Mouse (Mus musculus) liver, embryonic 16.5 days (tissue): ENCODE data around the gene Nsun6. TPM values are rescaled to one million over a fixed set of nuclear protein-coding genes. Genes with fewer than 3 reads are reported as not detected.

Source experiments
- ATAC-seq: fragments of 200-750 bp; cut with Nextera tagmentation; 2 replicates; pipeline ENCODE4 v1.8.0; 2017; ENCODE audit warnings: low read depth, mild to moderate bottlenecking, moderate number of reproducible peaks, moderate library complexity
- H3K27ac ChIP-seq: fragments of 300-500 bp; sonication (generic); 2 replicates; pipeline ENCODE4 v1.5.1; 2014; ENCODE audit warnings: mild to moderate bottlenecking, low read length
- H3K27me3 ChIP-seq: fragments of 300-500 bp; sonication (generic); 2 replicates; pipeline ENCODE4 v1.6.1; 2014; ENCODE audit warnings: low read depth, low read length, mixed read lengths; ENCODE audit not compliant: control insufficient read depth, insufficient read depth
- H3K36me3 ChIP-seq: fragments of 300-500 bp; sonication (generic); 2 replicates; pipeline ENCODE4 v1.6.1; 2014; ENCODE audit warnings: mild to moderate bottlenecking; ENCODE audit not compliant: control insufficient read depth, insufficient read depth
- H3K4me1 ChIP-seq: fragments of 300-500 bp; sonication (generic); 2 replicates; pipeline ENCODE4 v1.6.1; 2014; ENCODE audit warnings: low read depth, low read length, mixed read lengths; ENCODE audit not compliant: control insufficient read depth
- H3K4me2 ChIP-seq: fragments of 300-500 bp; sonication (generic); 2 replicates; pipeline ENCODE4 v1.6.1; 2014; ENCODE audit warnings: low read depth, low read length, mixed read lengths
- H3K4me3 ChIP-seq: fragments of 300-500 bp; sonication (generic); 2 replicates; pipeline ENCODE4 v1.5.1; 2014; ENCODE audit warnings: low read depth, mild to moderate bottlenecking, low read length
- H3K9ac ChIP-seq: fragments of 300-500 bp; sonication (generic); 2 replicates; pipeline ENCODE4 v1.6.1; 2014; ENCODE audit warnings: low read depth, low read length
- H3K9me3 ChIP-seq: fragments of 300-500 bp; sonication (generic); replicated peaks from 2 replicates; pipeline ENCODE4 v1.6.1; 2016; ENCODE audit warnings: low read length; ENCODE audit not compliant: control insufficient read depth
- WGBS: fragments of 180-500 bp; shearing (Covaris S2); extraction: QIAGEN DNeasy Blood & Tissue Kit; methylation state at CpG from one replicate; pipeline ENCODE4 v1.1.7; 2014; ENCODE audit not compliant: insufficient replicate concordance; 5-methylcytosine and 5-hydroxymethylcytosine counted together
- polyA plus RNA-seq: library from polyadenylated mRNA; unstranded; fragments of >200 nt; fragmentation: Nextera tagmentation; extraction: Ambion mirVana; gene quantifications from 2 replicates; pipeline ENCODE4 v1.2.1, GENCODE M21; 2015

Nsun6 gene
- polyA plus RNA-seq, 1 experiment from 2014 or later, result 3.7 TPM

DNA sequence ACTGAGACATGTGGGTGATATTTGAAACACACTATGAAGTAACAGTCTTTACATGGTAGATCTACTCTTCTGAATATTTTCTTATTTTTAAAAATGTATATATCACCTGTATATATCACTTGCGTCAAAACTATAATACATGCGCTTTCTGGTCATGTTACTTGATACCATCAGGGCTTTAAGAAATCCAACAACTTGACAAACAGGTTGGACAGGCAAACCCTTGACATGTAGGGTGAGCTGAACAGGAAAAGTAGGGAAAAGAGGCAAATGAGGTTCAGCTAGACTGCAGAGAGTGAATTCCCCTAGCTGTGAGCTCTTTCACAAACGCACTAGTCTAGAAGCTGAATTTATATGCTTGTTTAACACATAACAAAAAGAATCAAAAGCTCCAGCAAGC is 28.1 kb downstream of the Nsun6 start:
- Histone ChIP-seq H3K4me1 (no peaks in the 10 kb centered on the region), H3K4me3 (no peak overlapping the region), H3K9ac (no peak overlapping the region), H3K36me3 (no peaks in the 10 kb centered on the region), H3K9me3 (no peaks in the 10 kb centered on the region), H3K27ac (no peak overlapping the region), H3K27me3 (no peaks in the 10 kb centered on the region), H3K4me2 (no peak overlapping the region)
- WGBS, result 82% methylated on average over 3 of the region's 3 CpGs
- ATAC-seq, result no peak

DNA sequence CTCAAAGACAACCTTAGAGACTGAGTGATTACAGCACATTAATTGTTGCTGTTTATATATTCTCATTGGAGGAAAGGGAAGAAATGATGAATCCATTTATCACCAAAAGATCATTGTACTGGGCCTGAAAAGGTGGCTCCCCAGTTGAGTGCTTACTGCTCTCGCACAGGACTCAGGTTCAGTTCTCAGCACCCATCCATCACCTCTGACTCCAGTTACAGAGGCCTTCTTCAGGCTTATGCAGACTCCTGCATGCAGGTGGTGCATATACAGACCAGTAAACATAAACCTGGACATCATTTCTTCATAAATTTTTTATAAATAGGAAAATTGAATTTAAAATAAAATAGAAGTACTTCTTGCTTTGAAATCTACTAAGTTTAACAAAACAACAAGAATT is 46.8 kb downstream of the Nsun6 start:
- Histone ChIP-seq H3K4me3 (no peak overlapping the region), H3K9ac (no peak overlapping the region), H3K36me3 (no peaks in the 10 kb centered on the region), H3K4me2 (no peak overlapping the region), H3K27ac (no peak overlapping the region), H3K27me3 (no peaks in the 10 kb centered on the region), H3K9me3 (no peaks in the 10 kb centered on the region), H3K4me1 (no peaks in the 10 kb centered on the region)
- WGBS, result 81% methylated on average over 1 of the region's 1 CpGs
- no peak for ATAC-seq

DNA sequence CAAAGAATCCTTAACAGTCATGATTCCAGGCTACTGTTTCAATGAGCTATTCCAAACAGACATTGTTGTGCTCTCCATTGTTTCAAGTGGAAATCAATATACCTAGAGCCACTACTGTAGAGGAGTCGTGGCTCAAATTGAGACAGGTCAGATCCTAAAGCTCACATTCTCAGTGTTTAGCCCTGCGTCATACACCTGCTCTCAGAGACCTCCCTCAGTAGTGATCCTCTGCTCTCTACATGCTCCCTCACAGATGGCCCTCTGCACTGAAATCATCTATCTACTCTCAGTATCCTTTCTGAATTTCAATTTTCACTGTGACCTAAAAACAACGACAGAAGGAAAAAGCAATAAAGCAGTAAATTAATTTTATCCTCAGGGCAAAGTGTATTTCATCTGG is 47.3 kb downstream of the Nsun6 start:
- Histone ChIP-seq H3K36me3 (no peaks in the 10 kb centered on the region), H3K4me3 (no peak overlapping the region), H3K9ac (no peak overlapping the region), H3K4me1 (no peaks in the 10 kb centered on the region), H3K9me3 (no peaks in the 10 kb centered on the region), H3K27me3 (no peaks in the 10 kb centered on the region), H3K4me2 (no peak overlapping the region), H3K27ac (no peak overlapping the region)
- ATAC-seq, result no peak
- WGBS, result 67% methylated on average over 3 of the region's 3 CpGs

DNA sequence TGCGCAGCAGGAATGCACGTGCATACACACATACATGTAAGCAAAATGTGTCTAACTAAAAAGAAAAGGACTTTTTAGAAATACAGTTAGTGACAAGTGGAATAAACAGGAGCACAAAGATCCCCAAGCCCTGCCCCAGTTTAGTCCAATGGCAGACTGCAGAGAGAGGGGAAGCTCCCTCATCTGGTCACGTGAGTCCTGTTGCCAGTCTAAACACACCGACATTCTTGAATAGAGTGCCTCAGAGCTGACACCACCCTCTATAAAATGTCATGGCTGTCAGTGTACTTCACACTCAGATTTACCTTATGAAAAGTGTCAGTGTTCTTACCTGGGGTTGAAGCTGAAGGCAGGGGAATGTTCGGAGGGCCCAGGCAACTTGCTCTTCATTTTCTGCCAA is 57.0 kb downstream of the Nsun6 start:
- no peak for ATAC-seq
- Histone ChIP-seq H3K4me2 (no peak overlapping the region), H3K9ac (no peak overlapping the region), H3K27ac (no peak overlapping the region), H3K9me3 (no peaks in the 10 kb centered on the region), H3K4me3 (no peak overlapping the region), H3K27me3 (no peaks in the 10 kb centered on the region), H3K36me3 (no peaks in the 10 kb centered on the region), H3K4me1 (no peaks in the 10 kb centered on the region)
- 70% methylated on average over 5 of the region's 5 CpGs for WGBS

GRCm38 (mm10) chr2:14996036-14996435 is 58.8 kb downstream of the Nsun6 start:
- H3K27ac ChIP-seq, result no peak overlapping the region
- WGBS, result 71% methylated on average over 4 of the region's 4 CpGs
- no peaks in the 10 kb centered on the region for H3K9me3 ChIP-seq
- H3K9ac ChIP-seq, result no peak overlapping the region
- H3K4me1 ChIP-seq, result no peaks in the 10 kb centered on the region
- no peaks in the 10 kb centered on the region for H3K36me3 ChIP-seq
- H3K27me3 ChIP-seq, result no peaks in the 10 kb centered on the region
- H3K4me2 ChIP-seq, result no peak overlapping the region
- ATAC-seq, result no peak
- no peak overlapping the region for H3K4me3 ChIP-seq

- Histone ChIP-seq H3K4me2 (no peak overlapping the region), H3K9me3 (no peaks in the 10 kb centered on the region), H3K9ac (no peak overlapping the region), H3K27me3 (no peaks in the 10 kb centered on the region), H3K27ac (no peak overlapping the region), H3K4me1 (no peaks in the 10 kb centered on the region), H3K36me3 (no peaks in the 10 kb centered on the region), H3K4me3 (no peak overlapping the region)
- ATAC-seq, result no peak
- 56% methylated on average over 4 of the region's 4 CpGs for WGBS
Observed at GRCm38 (mm10) chr2:14992531-14992930, 62.3 kb downstream of the Nsun6 start.

DNA sequence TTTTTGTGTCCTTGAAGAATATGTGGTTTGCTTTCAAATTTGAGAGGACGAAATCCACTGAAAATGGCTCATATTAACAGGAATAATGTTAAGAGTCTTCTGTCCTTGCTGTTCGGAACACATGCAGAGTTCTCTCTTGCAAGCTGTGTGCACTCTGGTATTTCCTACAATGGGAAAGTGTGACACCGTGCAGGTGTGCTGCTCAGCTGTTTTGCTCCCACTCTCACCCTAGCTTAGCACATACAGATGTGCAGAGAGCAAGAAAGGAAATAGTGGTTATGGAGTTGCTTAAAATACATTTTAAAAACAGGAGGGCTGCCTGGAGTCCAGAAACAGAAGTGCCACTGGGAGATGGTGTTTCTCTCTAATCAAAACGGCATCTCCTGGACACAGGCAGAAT is 65.5 kb downstream of the Nsun6 start:
- no peaks in the 10 kb centered on the region for H3K9me3 ChIP-seq
- no peaks in the 10 kb centered on the region for H3K4me1 ChIP-seq
- H3K36me3 ChIP-seq, result no peaks in the 10 kb centered on the region
- H3K9ac ChIP-seq, result no peak overlapping the region
- no peak overlapping the region for H3K4me3 ChIP-seq
- no peak for ATAC-seq
- no peak overlapping the region for H3K4me2 ChIP-seq
- H3K27ac ChIP-seq, result no peak overlapping the region
- H3K27me3 ChIP-seq, result no peaks in the 10 kb centered on the region
- 59% methylated on average over 4 of the region's 4 CpGs for WGBS

DNA sequence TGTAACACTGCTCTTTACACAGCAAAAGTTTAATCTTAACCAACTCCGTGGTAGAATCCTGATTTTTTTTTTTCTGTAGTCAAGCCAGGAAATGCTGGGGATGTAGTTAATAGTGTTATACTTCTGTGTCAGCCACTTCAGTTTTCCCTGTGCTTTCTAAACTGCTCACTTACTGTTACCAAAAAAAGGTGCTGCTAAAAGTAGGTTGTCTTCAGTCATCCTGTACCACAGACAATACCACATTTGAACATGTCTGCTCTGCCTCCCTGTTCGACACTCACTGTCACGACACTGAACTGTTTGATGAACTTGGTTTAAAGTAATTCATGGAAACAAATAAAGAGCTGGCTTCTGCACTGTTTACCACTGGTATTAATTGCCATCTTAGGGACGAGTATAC is 66.4 kb downstream of the Nsun6 start:
- Histone ChIP-seq H3K4me2 (no peak overlapping the region), H3K27me3 (no peaks in the 10 kb centered on the region), H3K4me3 (no peak overlapping the region), H3K9ac (no peak overlapping the region), H3K9me3 (no peaks in the 10 kb centered on the region), H3K27ac (no peak overlapping the region), H3K4me1 (no peaks in the 10 kb centered on the region), H3K36me3 (no peaks in the 10 kb centered on the region)
- no peak for ATAC-seq
- 59% methylated on average over 4 of the region's 4 CpGs for WGBS

- Histone ChIP-seq H3K4me2 (no peak overlapping the region), H3K4me3 (no peak overlapping the region), H3K9me3 (no peaks in the 10 kb centered on the region), H3K36me3 (no peaks in the 10 kb centered on the region), H3K9ac (no peak overlapping the region), H3K4me1 (no peaks in the 10 kb centered on the region), H3K27ac (no peak overlapping the region), H3K27me3 (no peaks in the 10 kb centered on the region)
- WGBS, result 71% methylated on average over 11 of the region's 11 CpGs
- ATAC-seq, result no peak
Observed at GRCm38 (mm10) chr2:14984029-14984428, 70.8 kb downstream of the Nsun6 start.

DNA sequence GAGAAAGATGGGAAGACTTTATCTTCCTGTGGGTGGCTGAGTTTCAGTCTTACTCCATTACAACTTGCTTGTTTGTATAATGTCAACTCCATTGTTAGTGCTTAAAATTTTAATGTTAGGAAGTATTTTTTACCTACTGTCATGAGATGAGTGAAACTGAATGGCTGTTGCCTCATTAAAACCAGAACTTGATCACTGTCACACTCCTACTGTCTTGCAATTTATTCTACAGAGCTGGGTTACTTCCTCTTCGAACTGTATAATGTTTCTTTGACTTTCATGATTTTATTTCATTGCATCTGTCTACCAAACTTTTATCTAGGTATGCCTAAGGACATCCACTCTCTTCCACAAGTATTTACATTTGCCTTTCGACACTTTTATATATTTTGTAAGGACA is 93.4 kb downstream of the Nsun6 start:
- Histone ChIP-seq H3K27me3 (no peaks in the 10 kb centered on the region), H3K9me3 (no peaks in the 10 kb centered on the region), H3K36me3 (no peaks in the 10 kb centered on the region), H3K27ac (no peak overlapping the region), H3K9ac (no peak overlapping the region), H3K4me1 (no peaks in the 10 kb centered on the region), H3K4me2 (no peak overlapping the region), H3K4me3 (no peak overlapping the region)
- ATAC-seq, result no peak
- WGBS, result 53% methylated on average over 2 of the region's 2 CpGs
